Mouse (Mus musculus): ENCODE measurements around the gene Gm44790.
A peak's percentile ranks its signal among the peaks of the same experiment; 100 is the strongest.

Gene Gm44790

GRCm38 (mm10) chr6:86404100-86404861 is 22.2 kb upstream of the Gm44790 start, which contains the start of gene Tia1:
TSS of gene Tia1 (plus strand) at chr6:86404219.
- peak; percentile 82 to 96 for DNase-seq (ENCODE audit: low spot score in 2 of 2)

- DNase-seq (ENCODE audit: low spot score in 2 of 2): no peak
Measured at GRCm38 (mm10) chr6:86404996-86405395, 21.5 kb upstream of the Gm44790 start.

- DNase-seq (ENCODE audit: low spot score in 2 of 2): no peak
Measured at GRCm38 (mm10) chr6:86406306-86406705, 20.2 kb upstream of the Gm44790 start.

GRCm38 (mm10) chr6:86418711-86419110 is 7.7 kb upstream of the Gm44790 start:
- no peak for DNase-seq (ENCODE audit: low spot score in 2 of 2)

- no peak for DNase-seq (ENCODE audit: low spot score in 2 of 2)
Measured at GRCm38 (mm10) chr6:86419239-86419638, 7.2 kb upstream of the Gm44790 start.

GRCm38 (mm10) chr6:86420491-86420890 is 6.0 kb upstream of the Gm44790 start:
- no peak for DNase-seq (ENCODE audit: low spot score in 2 of 2)

GRCm38 (mm10) chr6:86431531-86431930 is 5.1 kb downstream of the Gm44790 start:
- no peak for DNase-seq (ENCODE audit: low spot score in 2 of 2)

GRCm38 (mm10) chr6:86433696-86434095 is 7.2 kb downstream of the Gm44790 start:
- DNase-seq (ENCODE audit: low spot score in 2 of 2): no peak

GRCm38 (mm10) chr6:86437711-86438110 is 11.3 kb downstream of the Gm44790 start:
- DNase-seq (ENCODE audit: low spot score in 2 of 2): peak in 1 of 2 experiments; percentile 16

- peak; percentile 90 to 94 for DNase-seq (ENCODE audit: low spot score in 2 of 2)
Measured at GRCm38 (mm10) chr6:86438272-86439118, 12.0 kb downstream of the Gm44790 start, which contains the start of gene C87436. TSS of gene C87436 (plus strand) at chr6:86438374.

- DNase-seq (ENCODE audit: low spot score in 2 of 2): no peak
Measured at GRCm38 (mm10) chr6:86439119-86439496, 12.7 kb downstream of the Gm44790 start.

GRCm38 (mm10) chr6:86439531-86439930 is 13.1 kb downstream of the Gm44790 start:
- no peak for DNase-seq (ENCODE audit: low spot score in 2 of 2)

GRCm38 (mm10) chr6:86441571-86441970 is 15.1 kb downstream of the Gm44790 start:
- DNase-seq (ENCODE audit: low spot score in 2 of 2): no peak

GRCm38 (mm10) chr6:86445551-86445950 is 19.1 kb downstream of the Gm44790 start:
- no peak for DNase-seq (ENCODE audit: low spot score in 2 of 2)

- DNase-seq (ENCODE audit: low spot score in 2 of 2): no peak
Measured at GRCm38 (mm10) chr6:86446927-86447568, 20.6 kb downstream of the Gm44790 start.

GRCm38 (mm10) chr6:86456727-86457126 is 30.3 kb downstream of the Gm44790 start:
- DNase-seq (ENCODE audit: low spot score in 2 of 2): no peak

- DNase-seq (ENCODE audit: low spot score in 2 of 2): no peak
Measured at GRCm38 (mm10) chr6:86463079-86463478, 36.6 kb downstream of the Gm44790 start.

GRCm38 (mm10) chr6:86471317-86471716 is 44.9 kb downstream of the Gm44790 start:
- no peak for DNase-seq (ENCODE audit: low spot score in 2 of 2)

- no peak for DNase-seq (ENCODE audit: low spot score in 2 of 2)
Measured at GRCm38 (mm10) chr6:86471760-86472099, 45.3 kb downstream of the Gm44790 start.

GRCm38 (mm10) chr6:86472100-86472955 is 45.9 kb downstream of the Gm44790 start:
- DNase-seq (ENCODE audit: low spot score in 2 of 2): peak; percentile 98 to 100

GRCm38 (mm10) chr6:86473077-86473476 is 46.6 kb downstream of the Gm44790 start:
- no peak for DNase-seq (ENCODE audit: low spot score in 2 of 2)
